Mouse (Mus musculus): ENCODE measurements around the gene Adnp. TPM values are rescaled to one million over a fixed set of nuclear protein-coding genes. Genes with fewer than 3 reads are reported as not detected.
A peak's percentile ranks its signal among the peaks of the same experiment; 100 is the strongest.

Adnp gene
- polyA plus RNA-seq, 1 experiment from 2014 or later = 4.1 TPM

GRCm38 (mm10) chr2:168155666-168156065 lies 51.2 kb downstream of the Adnp start:
- no peaks in the 10 kb centered on the region for H3K36me3 ChIP-seq (ENCODE audit: control insufficient read depth, insufficient read depth, low read length)
- peaks cover 25% of the 10 kb centered on the region for H3K4me1 ChIP-seq (ENCODE audit: control insufficient read depth, insufficient read depth, low read length)
- WGBS = 96% methylated on average over 7 of the region's 7 CpGs
- no peak for ATAC-seq (ENCODE audit: insufficient number of reproducible peaks, insufficient read depth, low FRiP score, low read depth)
- no peak overlapping the region for H3K9ac ChIP-seq (replicated peaks; ENCODE audit: low read depth, low read length)
- H3K27ac ChIP-seq (ENCODE audit: low read length) = no peak overlapping the region
- no peak overlapping the region for H3K4me3 ChIP-seq (ENCODE audit: low read depth, low read length)
- no peaks in the 10 kb centered on the region for H3K9me3 ChIP-seq (ENCODE audit: control insufficient read depth, low read depth, low read length)
- H3K27me3 ChIP-seq (ENCODE audit: control insufficient read depth, insufficient read depth, low read length) = no peaks in the 10 kb centered on the region
- H3K4me2 ChIP-seq (replicated peaks; ENCODE audit: low read depth, low read length) = no peak overlapping the region

- peak overlapping the region; percentile 75 for H3K27ac ChIP-seq (ENCODE audit: low read length)
- peak overlapping the region; percentile 9; the same call in 1 of the 2 replicates for H3K4me3 ChIP-seq (ENCODE audit: low read depth, low read length)
- H3K4me1 ChIP-seq (ENCODE audit: control insufficient read depth, insufficient read depth, low read length) = peaks cover 19% of the 10 kb centered on the region
- ATAC-seq (ENCODE audit: insufficient number of reproducible peaks, insufficient read depth, low FRiP score, low read depth) = peak; percentile 96
- WGBS = 19% methylated on average over 14 of the region's 14 CpGs
- peak overlapping the region; percentile 40 for H3K4me2 ChIP-seq (replicated peaks; ENCODE audit: low read depth, low read length)
- H3K9me3 ChIP-seq (ENCODE audit: control insufficient read depth, low read depth, low read length) = no peaks in the 10 kb centered on the region
- H3K9ac ChIP-seq (replicated peaks; ENCODE audit: low read depth, low read length) = no peak overlapping the region
- no peaks in the 10 kb centered on the region for H3K27me3 ChIP-seq (ENCODE audit: control insufficient read depth, insufficient read depth, low read length)
- H3K36me3 ChIP-seq (ENCODE audit: control insufficient read depth, insufficient read depth, low read length) = no peaks in the 10 kb centered on the region
These were observed 52.6 kb downstream of the Adnp start for GRCm38 (mm10) chr2:168154090-168154881.

- WGBS = 90% methylated on average over 8 of the region's 8 CpGs
- no peak overlapping the region for H3K4me3 ChIP-seq (ENCODE audit: low read depth, low read length)
These were observed 57.7 kb downstream of the Adnp start for GRCm38 (mm10) chr2:168149241-168149640.

GRCm38 (mm10) chr2:168147722-168148432 lies 59.0 kb downstream of the Adnp start:
- no peak overlapping the region for H3K27ac ChIP-seq (ENCODE audit: low read length)
- 62% methylated on average over 22 of the region's 22 CpGs for WGBS
- ATAC-seq (ENCODE audit: insufficient number of reproducible peaks, insufficient read depth, low FRiP score, low read depth) = no peak
- no peak overlapping the region for H3K4me2 ChIP-seq (replicated peaks; ENCODE audit: low read depth, low read length)
- no peaks in the 10 kb centered on the region for H3K27me3 ChIP-seq (ENCODE audit: control insufficient read depth, insufficient read depth, low read length)
- H3K4me1 ChIP-seq (ENCODE audit: control insufficient read depth, insufficient read depth, low read length) = 0 out of 2 replicates have a peak, but pooled peaks cover 9% of the 10 kb centered on the region
- no peak overlapping the region for H3K9ac ChIP-seq (replicated peaks; ENCODE audit: low read depth, low read length)
- H3K4me3 ChIP-seq (ENCODE audit: low read depth, low read length) = no peak overlapping the region
- no peaks in the 10 kb centered on the region for H3K9me3 ChIP-seq (ENCODE audit: control insufficient read depth, low read depth, low read length)
- no peaks in the 10 kb centered on the region for H3K36me3 ChIP-seq (ENCODE audit: control insufficient read depth, insufficient read depth, low read length)

More at GRCm38 (mm10) chr2:168149241-168149640, 57.7 kb downstream of the Adnp start:
- Histone ChIP-seq H3K9me3 (ENCODE audit: control insufficient read depth, low read depth, low read length) (no peaks in the 10 kb centered on the region), H3K36me3 (ENCODE audit: control insufficient read depth, insufficient read depth, low read length) (no peaks in the 10 kb centered on the region), H3K27me3 (ENCODE audit: control insufficient read depth, insufficient read depth, low read length) (no peaks in the 10 kb centered on the region), H3K27ac (ENCODE audit: low read length) (no peak overlapping the region), H3K4me2 (replicated peaks; ENCODE audit: low read depth, low read length) (no peak overlapping the region), H3K4me1 (ENCODE audit: control insufficient read depth, insufficient read depth, low read length) (peaks cover 12% of the 10 kb centered on the region; the same call in 1 of the 2 replicates), H3K9ac (replicated peaks; ENCODE audit: low read depth, low read length) (no peak overlapping the region)
- ATAC-seq (ENCODE audit: insufficient number of reproducible peaks, insufficient read depth, low FRiP score, low read depth) = no peak

- peak; percentile 39; the same call in 1 of the 2 replicates for ATAC-seq (ENCODE audit: insufficient number of reproducible peaks, insufficient read depth, low FRiP score, low read depth)
- 0 out of 2 replicates have a peak, but pooled peaks cover 9% of the 10 kb centered on the region for H3K4me1 ChIP-seq (ENCODE audit: control insufficient read depth, insufficient read depth, low read length)
- no peaks in the 10 kb centered on the region for H3K27me3 ChIP-seq (ENCODE audit: control insufficient read depth, insufficient read depth, low read length)
- H3K27ac ChIP-seq (ENCODE audit: low read length) = peak overlapping the region; percentile 10; the same call in 1 of the 2 replicates
- no peak overlapping the region for H3K4me2 ChIP-seq (replicated peaks; ENCODE audit: low read depth, low read length)
- WGBS = 21% methylated on average over 2 of the region's 2 CpGs
- no peaks in the 10 kb centered on the region for H3K9me3 ChIP-seq (ENCODE audit: control insufficient read depth, low read depth, low read length)
- no peak overlapping the region for H3K4me3 ChIP-seq (ENCODE audit: low read depth, low read length)
- H3K9ac ChIP-seq (replicated peaks; ENCODE audit: low read depth, low read length) = no peak overlapping the region
- no peaks in the 10 kb centered on the region for H3K36me3 ChIP-seq (ENCODE audit: control insufficient read depth, insufficient read depth, low read length)
These were observed 61.5 kb downstream of the Adnp start for GRCm38 (mm10) chr2:168145437-168145836.

- H3K27me3 ChIP-seq (ENCODE audit: control insufficient read depth, insufficient read depth, low read length) = no peaks in the 10 kb centered on the region
- 48% methylated on average over 5 of the region's 5 CpGs for WGBS
- no peak overlapping the region for H3K4me2 ChIP-seq (replicated peaks; ENCODE audit: low read depth, low read length)
- no peak overlapping the region for H3K4me3 ChIP-seq (ENCODE audit: low read depth, low read length)
- ATAC-seq (ENCODE audit: insufficient number of reproducible peaks, insufficient read depth, low FRiP score, low read depth) = no peak
- H3K4me1 ChIP-seq (ENCODE audit: control insufficient read depth, insufficient read depth, low read length) = 0 out of 2 replicates have a peak, but pooled peaks cover 9% of the 10 kb centered on the region
- H3K27ac ChIP-seq (ENCODE audit: low read length) = no peak overlapping the region
- H3K36me3 ChIP-seq (ENCODE audit: control insufficient read depth, insufficient read depth, low read length) = no peaks in the 10 kb centered on the region
- no peak overlapping the region for H3K9ac ChIP-seq (replicated peaks; ENCODE audit: low read depth, low read length)
- H3K9me3 ChIP-seq (ENCODE audit: control insufficient read depth, low read depth, low read length) = no peaks in the 10 kb centered on the region
These were observed 63.1 kb downstream of the Adnp start for GRCm38 (mm10) chr2:168143794-168144193.

GRCm38 (mm10) chr2:168137161-168137560 lies 69.8 kb downstream of the Adnp start:
- Histone ChIP-seq H3K36me3 (ENCODE audit: control insufficient read depth, insufficient read depth, low read length) (no peaks in the 10 kb centered on the region), H3K27me3 (ENCODE audit: control insufficient read depth, insufficient read depth, low read length) (no peaks in the 10 kb centered on the region), H3K9me3 (ENCODE audit: control insufficient read depth, low read depth, low read length) (no peaks in the 10 kb centered on the region), H3K4me3 (ENCODE audit: low read depth, low read length) (no peak overlapping the region), H3K27ac (ENCODE audit: low read length) (no peak overlapping the region), H3K4me1 (ENCODE audit: control insufficient read depth, insufficient read depth, low read length) (no peaks in the 10 kb centered on the region), H3K4me2 (replicated peaks; ENCODE audit: low read depth, low read length) (no peak overlapping the region), H3K9ac (replicated peaks; ENCODE audit: low read depth, low read length) (no peak overlapping the region)
- 75% methylated on average over 15 of the region's 15 CpGs for WGBS
- ATAC-seq (ENCODE audit: insufficient number of reproducible peaks, insufficient read depth, low FRiP score, low read depth) = no peak
